Mouse (Mus musculus) thymus, adult 2 months (tissue): ENCODE measurements around the gene Fads6.

Source experiments
- CTCF ChIP-seq: fragments of 200-500 bp; IDR thresholded peaks from 2 replicates; pipeline ENCODE4 v1.5.1; 2012; ENCODE audit warnings: mild to moderate bottlenecking, control low read depth, low read length, moderate library complexity, borderline replicate concordance; ENCODE audit not compliant: control insufficient read depth, poor library complexity, insufficient read depth; ENCODE audit errors: extremely low read depth
- POLR2A ChIP-seq: fragments of 200-500 bp; IDR thresholded peaks from 2 replicates; pipeline ENCODE4 v1.6.1; 2012; ENCODE audit warnings: mild to moderate bottlenecking, low read length, control low read depth, moderate library complexity; ENCODE audit not compliant: control insufficient read depth, poor library complexity, insufficient read depth; ENCODE audit errors: extremely low read depth

GRCm38 (mm10) chr11:115275509-115275908, 22.0 kb downstream of the Fads6 start:
- TF ChIP-seq POLR2A (no peak), CTCF (no peak)
